Mouse (Mus musculus) ES-Bruce4 (cell line): ENCODE results near the gene Stub1.

Experiments
- CTCF ChIP-seq: IDR thresholded peaks from one replicate; pipeline ENCODE4 v1.8.1; 2011; ENCODE audit warnings: low read depth, low read length
- POLR2A ChIP-seq: IDR thresholded peaks from one replicate; pipeline ENCODE4 v1.8.1; 2011; ENCODE audit warnings: low read length; ENCODE audit not compliant: insufficient read depth

DNA sequence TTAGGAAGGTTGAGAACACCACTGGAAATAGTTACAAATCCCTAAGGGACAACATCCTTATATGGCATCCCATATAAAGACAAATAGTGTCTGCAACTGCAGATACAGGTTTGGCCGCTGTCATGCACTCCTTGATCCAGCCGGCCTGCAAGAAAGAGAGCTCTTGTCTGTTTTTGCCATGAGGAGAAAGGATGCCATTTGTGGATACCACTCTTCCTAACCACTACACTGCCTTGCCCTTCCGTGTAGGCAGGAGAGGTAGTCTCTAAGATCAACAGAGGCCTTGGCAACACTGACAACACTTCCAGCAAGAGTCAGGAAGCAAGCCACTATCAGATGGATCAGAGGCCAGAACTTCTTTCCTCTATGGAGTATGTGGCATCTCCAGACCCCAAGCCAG is 46.9 kb downstream of the Stub1 start, which contains the start of gene Ccdc78:
- TF ChIP-seq POLR2A (no peak), CTCF (no peak)
